Mouse (Mus musculus) kidney, postnatal 14 days (tissue): Measurements from ENCODE around the gene Orc2.
A peak's percentile ranks its signal among the peaks of the same experiment; 100 is the strongest.

Experiments
- DNase-seq: peaks from one replicate; pipeline ENCODE4 v3.0.0; 2022; ENCODE audit warnings: mixed read lengths

Orc2 gene

DNA sequence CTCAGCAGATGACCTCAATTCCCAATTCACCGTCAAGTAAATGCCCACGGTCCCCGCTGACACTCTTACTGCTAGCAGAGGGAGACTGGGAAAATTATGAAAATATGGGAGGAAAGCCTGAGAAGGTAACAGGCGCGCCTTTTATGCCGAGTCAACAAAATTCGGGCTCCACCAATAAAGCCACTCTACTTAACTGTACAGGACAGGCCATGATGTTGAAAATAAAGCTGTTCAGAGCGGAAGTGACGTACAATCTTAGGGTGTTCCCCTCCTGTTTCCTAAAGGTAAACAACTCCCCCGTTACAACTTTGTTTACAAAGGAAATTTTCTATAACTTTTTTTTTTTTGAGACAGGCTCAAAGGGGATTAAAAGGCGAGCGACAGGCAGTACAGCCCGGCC is 82.0 kb downstream of the Orc2 start:
- peak; percentile 60 for DNase-seq

DNA sequence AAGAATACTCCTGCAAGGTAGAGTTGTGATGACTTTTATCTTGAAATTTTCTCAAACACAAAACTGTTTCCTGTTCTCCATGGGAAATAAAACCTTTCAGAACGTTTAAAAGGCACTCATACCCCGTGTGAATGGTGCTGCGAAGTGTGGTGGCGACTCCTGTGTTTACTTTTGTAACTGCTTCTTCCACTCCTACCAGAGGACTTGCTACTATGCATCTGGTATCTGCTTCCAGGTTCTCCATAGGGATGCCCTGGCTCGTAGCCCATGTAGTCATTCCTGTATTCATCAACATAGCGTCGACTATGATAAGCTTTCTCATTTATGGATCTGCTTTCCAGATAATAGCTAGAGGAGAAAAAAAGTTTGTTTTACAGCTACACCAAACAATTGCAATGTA is 83.9 kb downstream of the Orc2 start:
- DNase-seq: peak; percentile 14

DNA sequence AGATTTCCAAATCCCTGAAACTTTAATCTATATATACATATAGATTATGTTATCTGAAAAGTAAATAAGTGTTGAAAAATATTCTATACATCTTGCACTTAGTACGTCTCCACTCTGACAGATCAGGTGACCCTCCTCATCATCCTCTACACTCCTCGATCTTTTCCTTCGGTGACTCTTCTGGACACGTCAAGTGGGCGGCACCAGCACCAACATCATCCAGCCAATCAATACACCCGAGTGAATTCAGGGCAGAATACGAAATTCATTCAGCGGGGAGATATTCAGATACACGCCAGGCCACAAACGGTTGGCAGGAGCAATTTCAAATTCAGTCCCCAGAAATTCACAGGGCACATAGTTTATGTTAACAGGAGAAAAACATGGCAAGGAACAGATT is 84.9 kb downstream of the Orc2 start:
- DNase-seq: no peak

DNA sequence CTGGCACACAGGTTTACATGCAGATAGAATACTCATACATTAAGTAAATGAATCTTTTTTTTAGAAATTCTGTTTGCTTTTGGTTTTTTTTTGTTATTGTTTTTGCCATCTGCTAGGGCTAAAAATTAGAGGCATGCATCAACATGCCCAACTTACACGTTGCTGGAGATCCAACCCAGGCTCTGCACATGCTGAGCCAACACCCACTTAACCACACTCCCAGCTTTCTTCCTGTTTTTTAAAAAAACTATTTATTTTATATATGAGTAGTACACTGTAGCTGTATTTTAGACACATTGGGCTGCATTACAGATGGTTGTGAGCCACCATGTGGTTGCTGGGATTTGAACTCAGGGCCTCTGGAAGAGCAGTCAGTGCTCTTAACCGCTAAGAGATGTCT is 88.9 kb downstream of the Orc2 start:
- DNase-seq: no peak

DNA sequence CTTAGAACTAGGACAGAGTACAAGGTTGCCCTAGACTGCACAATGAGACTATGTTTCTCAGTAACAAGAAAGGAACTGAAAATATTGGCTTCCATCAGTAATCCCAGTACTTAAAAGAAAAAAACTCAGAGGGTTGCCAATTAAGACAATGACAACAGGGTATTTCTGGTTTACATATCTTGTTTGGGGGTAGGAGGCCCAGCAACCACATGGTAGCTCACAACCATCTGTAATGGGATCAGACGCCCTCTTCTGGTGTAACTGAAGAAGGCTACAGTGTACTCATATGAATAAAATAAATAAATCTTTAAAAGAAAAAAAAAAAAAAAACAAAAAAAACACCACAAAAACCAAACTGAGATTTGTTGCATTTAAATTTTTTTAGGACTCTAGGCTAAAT is 89.5 kb downstream of the Orc2 start:
- no peak for DNase-seq
